Mouse (Mus musculus) liver, postnatal 0 days (tissue): ENCODE results near the gene Kirrel3. TPM values are rescaled to one million over a fixed set of nuclear protein-coding genes. Genes with fewer than 3 reads are reported as not detected.
A peak's percentile ranks its signal among the peaks of the same experiment; 100 is the strongest.

Source experiments
- ATAC-seq: fragments of 200-750 bp; cut with Nextera tagmentation; 2 replicates; pipeline ENCODE4 v1.8.0; 2017; ENCODE audit warnings: mild to moderate bottlenecking, moderate library complexity
- DNase-seq: peaks from one replicate; pipeline ENCODE4 v3.0.0-alpha.2; 2016
- H3K27ac ChIP-seq: fragments of 300-500 bp; sonication (generic); 2 replicates; pipeline ENCODE4 v1.5.1; 2014; ENCODE audit warnings: antibody characterized with exemption, moderate library complexity, mild to moderate bottlenecking, low read depth
- H3K27me3 ChIP-seq: fragments of 300-500 bp; sonication (generic); 2 replicates; pipeline ENCODE4 v1.6.1; 2014; ENCODE audit warnings: low read length, control low read depth, mixed read lengths; ENCODE audit not compliant: insufficient read depth
- H3K36me3 ChIP-seq: fragments of 300-500 bp; sonication (generic); replicated peaks from 2 replicates; pipeline ENCODE4 v1.6.1; 2014; ENCODE audit warnings: mild to moderate bottlenecking, control low read depth, low read length, moderate library complexity, mixed read lengths; ENCODE audit not compliant: insufficient read depth
- H3K4me1 ChIP-seq: fragments of 300-500 bp; sonication (generic); 2 replicates; pipeline ENCODE4 v1.6.1; 2014; ENCODE audit warnings: antibody characterized with exemption, mild to moderate bottlenecking, control low read depth; ENCODE audit not compliant: insufficient read depth
- H3K4me2 ChIP-seq: fragments of 300-500 bp; sonication (generic); 2 replicates; pipeline ENCODE4 v1.6.1; 2014; ENCODE audit warnings: low read depth, mild to moderate bottlenecking, low read length, moderate library complexity, mixed read lengths
- H3K4me3 ChIP-seq: fragments of 300-500 bp; sonication (generic); 2 replicates; pipeline ENCODE4 v1.5.1; 2014; ENCODE audit warnings: low read depth, low read length
- H3K9ac ChIP-seq: fragments of 300-500 bp; sonication (generic); replicated peaks from 2 replicates; pipeline ENCODE4 v1.6.1; 2014; ENCODE audit warnings: mild to moderate bottlenecking, moderate library complexity
- H3K9me3 ChIP-seq: fragments of 300-500 bp; sonication (generic); 2 replicates; pipeline ENCODE4 v1.6.1; 2016; ENCODE audit warnings: mild to moderate bottlenecking, control low read depth, low read length, mixed read lengths
- CTCF ChIP-seq: sonication (generic); IDR thresholded peaks from 2 replicates; pipeline ENCODE4 v1.5.1; 2016; ENCODE audit warnings: antibody characterized with exemption, low read depth
- EP300 ChIP-seq: IDR thresholded peaks from 2 replicates; pipeline ENCODE4 v1.6.1; 2016; ENCODE audit warnings: antibody characterized with exemption, low read depth, mild to moderate bottlenecking
- WGBS: fragments of 180-500 bp; shearing (Covaris S2); extraction: QIAGEN DNeasy Blood & Tissue Kit; methylation state at CpG from one replicate; pipeline ENCODE4 v1.1.7; 2014; ENCODE audit not compliant: insufficient replicate concordance; 5-methylcytosine and 5-hydroxymethylcytosine counted together
- polyA plus RNA-seq: library from polyadenylated mRNA; unstranded; fragments of >200 nt; fragmentation: Nextera tagmentation; extraction: Ambion mirVana; gene quantifications from 2 replicates; pipeline ENCODE4 v1.2.1, GENCODE M21; 2015

Kirrel3 gene
- polyA plus RNA-seq, 1 experiment from 2014 or later: 0.07 TPM

GRCm38 (mm10) chr9:34493571-34493970 lies 7.9 kb downstream of the Kirrel3 start:
- TF ChIP-seq CTCF: no peak
- no peak for TF ChIP-seq EP300
- H3K36me3 ChIP-seq: no peaks in the 10 kb centered on the region
- 20% methylated on average over 2 of the region's 2 CpGs for WGBS

GRCm38 (mm10) chr9:34498126-34498525 lies 12.4 kb downstream of the Kirrel3 start:
- Histone ChIP-seq H3K9me3 (no peaks in the 10 kb centered on the region), H3K4me2 (no peak overlapping the region), H3K27me3 (peaks cover 6% of the 10 kb centered on the region; the same call in 1 of the 2 replicates), H3K36me3 (no peaks in the 10 kb centered on the region), H3K27ac (no peak overlapping the region), H3K4me1 (no peaks in the 10 kb centered on the region), H3K4me3 (no peak overlapping the region), H3K9ac (no peak overlapping the region)
- TF ChIP-seq CTCF (no peak), EP300 (no peak)
- DNase-seq: no peak
- 59% methylated on average over 2 of the region's 2 CpGs for WGBS
- no peak for ATAC-seq

More at GRCm38 (mm10) chr9:34493571-34493970, 7.9 kb downstream of the Kirrel3 start:
- Histone ChIP-seq H3K4me2 (no peak overlapping the region), H3K9me3 (no peaks in the 10 kb centered on the region), H3K27me3 (peaks cover 35% of the 10 kb centered on the region), H3K4me1 (no peaks in the 10 kb centered on the region; the same call in 1 of the 2 replicates), H3K4me3 (no peak overlapping the region), H3K27ac (no peak overlapping the region), H3K9ac (no peak overlapping the region)
- no peak for ATAC-seq
- DNase-seq: no peak

GRCm38 (mm10) chr9:34498651-34499050 lies 13.0 kb downstream of the Kirrel3 start:
- Histone ChIP-seq H3K9ac (no peak overlapping the region), H3K36me3 (no peaks in the 10 kb centered on the region), H3K4me2 (no peak overlapping the region), H3K4me1 (no peaks in the 10 kb centered on the region), H3K27me3 (peaks cover 6% of the 10 kb centered on the region; the same call in 1 of the 2 replicates), H3K27ac (no peak overlapping the region), H3K4me3 (no peak overlapping the region), H3K9me3 (no peaks in the 10 kb centered on the region)
- TF ChIP-seq EP300 (no peak), CTCF (peak; percentile 87)
- DNase-seq: peak; percentile 73
- no peak for ATAC-seq
- WGBS: 3% methylated on average over 5 of the region's 5 CpGs

- Histone ChIP-seq H3K4me2 (no peak overlapping the region), H3K9ac (no peak overlapping the region), H3K4me1 (no peaks in the 10 kb centered on the region), H3K27me3 (no peaks in the 10 kb centered on the region), H3K36me3 (no peaks in the 10 kb centered on the region), H3K9me3 (0 out of 2 replicates have a peak, but pooled peaks cover 4% of the 10 kb centered on the region), H3K4me3 (no peak overlapping the region), H3K27ac (no peak overlapping the region)
- no peak for DNase-seq
- no peak for TF ChIP-seq CTCF
- no peak for TF ChIP-seq EP300
- WGBS: 65% methylated on average over 2 of the region's 2 CpGs
- no peak for ATAC-seq
Observed at GRCm38 (mm10) chr9:34507164-34507563, 21.5 kb downstream of the Kirrel3 start.

GRCm38 (mm10) chr9:34518861-34519260 lies 33.2 kb downstream of the Kirrel3 start:
- ATAC-seq (no peak), DNase-seq (no peak)
- no peaks in the 10 kb centered on the region for H3K9me3 ChIP-seq
- no peaks in the 10 kb centered on the region for H3K27me3 ChIP-seq
- WGBS: 69% methylated on average over 6 of the region's 6 CpGs
- H3K4me2 ChIP-seq: no peak overlapping the region
- no peak overlapping the region for H3K4me3 ChIP-seq
- H3K36me3 ChIP-seq: no peaks in the 10 kb centered on the region
- H3K4me1 ChIP-seq: no peaks in the 10 kb centered on the region
- no peak overlapping the region for H3K9ac ChIP-seq
- TF ChIP-seq EP300 (no peak), CTCF (no peak)
- no peak overlapping the region for H3K27ac ChIP-seq

GRCm38 (mm10) chr9:34520234-34520950 lies 34.7 kb downstream of the Kirrel3 start:
- 54% methylated on average over 20 of the region's 20 CpGs for WGBS
- DNase-seq: no peak

More at GRCm38 (mm10) chr9:34520234-34520950, 34.7 kb downstream of the Kirrel3 start:
- Histone ChIP-seq H3K4me3 (no peak overlapping the region), H3K4me1 (no peaks in the 10 kb centered on the region), H3K36me3 (no peaks in the 10 kb centered on the region), H3K4me2 (no peak overlapping the region), H3K27ac (no peak overlapping the region), H3K9ac (no peak overlapping the region), H3K9me3 (no peaks in the 10 kb centered on the region), H3K27me3 (no peaks in the 10 kb centered on the region)
- TF ChIP-seq EP300 (no peak), CTCF (no peak)
- no peak for ATAC-seq
